Mouse (Mus musculus) ovary, postnatal 36 days (tissue): ENCODE results near the gene Trim40.

Experiments used
- DNase-seq: peaks from one replicate; pipeline ENCODE4 v3.0.0; 2022; ENCODE audit warnings: low spot score, mixed read lengths

Gene Trim40

DNA sequence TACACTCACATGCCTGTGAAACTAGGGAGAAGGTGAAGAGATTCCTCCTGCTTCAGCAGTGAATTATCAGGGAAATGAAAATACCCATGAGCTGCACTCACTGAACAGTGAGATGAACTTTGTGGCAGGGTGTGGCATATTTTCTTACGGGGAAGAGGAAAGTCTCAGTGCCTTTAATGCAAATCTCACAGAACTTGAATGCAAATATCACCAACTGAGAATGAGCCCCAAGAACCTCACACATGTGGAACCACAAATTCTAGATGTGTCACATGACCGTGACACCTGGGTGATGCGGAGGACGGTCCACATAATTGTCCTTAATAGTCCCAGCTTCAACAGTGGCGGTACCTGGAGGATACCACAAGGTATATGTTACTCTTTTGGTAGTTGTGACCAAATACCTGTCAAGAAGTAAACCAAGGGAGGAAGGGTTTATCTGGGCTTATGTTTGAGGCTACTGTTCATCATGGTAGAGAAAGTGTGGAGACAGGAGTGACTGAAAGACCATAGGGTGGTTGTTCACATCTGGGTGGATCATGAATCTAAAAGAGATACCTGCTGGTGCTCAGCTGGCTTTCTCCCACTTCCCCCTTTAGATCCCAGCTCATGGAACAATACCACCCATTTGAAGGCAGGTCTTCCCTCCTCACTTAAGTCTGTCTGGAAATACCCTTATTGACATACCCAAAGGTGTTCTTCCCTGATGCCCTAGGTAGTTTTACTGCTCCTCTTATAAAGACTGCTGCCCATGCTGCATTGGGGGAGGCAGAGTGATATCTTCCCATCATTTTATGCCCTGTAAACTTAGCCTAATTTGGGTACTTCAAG lies at the start of gene Trim40:
TSS of gene Trim40 (minus strand) at position 51 of the 831 bp plus-strand sequence.
- DNase-seq: no peak

DNA sequence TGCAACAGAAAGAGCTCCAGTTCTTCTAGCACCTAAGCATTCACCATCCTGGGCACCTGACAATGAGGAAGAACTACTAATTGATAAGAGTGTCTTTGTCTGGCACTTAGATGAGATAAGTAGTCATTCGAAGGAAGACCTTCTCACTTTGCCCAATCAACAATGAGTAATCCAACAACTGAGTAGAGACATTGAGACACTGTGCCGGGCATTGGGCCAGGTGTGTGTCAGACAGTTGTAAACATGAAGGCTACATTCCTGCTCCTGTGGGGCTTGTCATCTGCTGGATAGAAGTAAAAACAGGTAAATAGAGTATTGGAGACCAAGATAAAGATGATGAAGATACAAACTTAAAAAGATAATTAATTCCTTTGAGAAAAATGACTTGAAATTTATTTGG lies 48.1 kb upstream of the Trim40 start:
- no peak for DNase-seq

DNA sequence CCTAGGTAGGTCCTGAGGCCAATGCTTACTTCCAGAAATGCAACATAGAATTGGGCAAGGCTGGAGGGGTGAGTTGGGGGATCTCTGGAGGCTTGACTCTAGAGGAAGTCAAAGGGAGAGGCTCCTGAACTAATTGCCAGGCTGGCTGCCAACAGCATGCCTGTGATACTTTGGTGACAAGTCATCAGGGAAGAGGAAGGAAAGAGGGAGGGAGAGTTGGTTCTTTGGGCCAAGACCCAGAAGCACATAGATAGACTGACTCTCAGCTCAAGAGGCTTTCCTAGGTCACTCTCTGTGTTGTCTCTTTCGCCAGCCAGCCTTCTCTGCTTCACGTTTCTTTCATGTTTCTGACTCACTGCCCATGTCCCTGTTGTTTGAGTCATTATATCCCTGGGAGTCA lies 41.9 kb upstream of the Trim40 start:
- DNase-seq: no peak

DNA sequence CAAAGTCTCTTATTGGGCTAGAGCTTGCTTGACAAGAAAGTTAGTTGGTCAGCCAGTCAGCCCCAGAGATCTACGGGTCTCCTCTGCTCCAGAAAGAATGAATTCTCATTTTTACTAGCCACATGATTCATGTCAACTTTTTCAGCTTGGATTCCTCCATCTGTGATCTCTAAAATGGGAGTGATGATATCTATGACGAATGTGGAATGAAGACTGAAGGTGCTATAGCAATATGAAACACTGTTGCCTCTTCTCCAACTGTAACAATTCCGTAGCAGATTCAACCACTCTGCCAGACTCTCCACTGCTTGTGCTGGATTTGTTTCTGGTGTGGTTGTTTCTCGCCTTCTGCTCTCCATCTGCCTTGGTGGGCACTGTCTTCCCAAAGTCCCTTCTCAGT lies 41.2 kb upstream of the Trim40 start:
- no peak for DNase-seq

DNA sequence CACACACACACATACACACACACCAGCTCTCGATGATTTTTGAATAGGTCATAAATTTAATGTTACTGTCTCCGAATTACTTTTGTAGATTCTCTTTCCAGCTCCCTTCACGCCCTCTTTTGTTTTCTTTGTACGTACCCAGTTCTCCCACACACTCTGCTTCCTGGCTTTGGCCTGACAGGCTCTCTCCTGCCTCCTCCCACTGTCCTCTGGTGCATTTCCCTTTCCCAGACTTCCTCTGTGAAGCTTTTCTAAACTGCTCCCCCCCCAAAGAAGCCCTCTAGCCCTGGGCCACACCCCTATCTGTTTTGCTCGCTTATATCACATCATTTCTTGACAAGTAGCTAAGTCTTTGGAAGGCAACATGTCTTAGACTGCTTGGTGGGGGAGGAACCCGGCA lies 40.3 kb upstream of the Trim40 start:
- no peak for DNase-seq

DNA sequence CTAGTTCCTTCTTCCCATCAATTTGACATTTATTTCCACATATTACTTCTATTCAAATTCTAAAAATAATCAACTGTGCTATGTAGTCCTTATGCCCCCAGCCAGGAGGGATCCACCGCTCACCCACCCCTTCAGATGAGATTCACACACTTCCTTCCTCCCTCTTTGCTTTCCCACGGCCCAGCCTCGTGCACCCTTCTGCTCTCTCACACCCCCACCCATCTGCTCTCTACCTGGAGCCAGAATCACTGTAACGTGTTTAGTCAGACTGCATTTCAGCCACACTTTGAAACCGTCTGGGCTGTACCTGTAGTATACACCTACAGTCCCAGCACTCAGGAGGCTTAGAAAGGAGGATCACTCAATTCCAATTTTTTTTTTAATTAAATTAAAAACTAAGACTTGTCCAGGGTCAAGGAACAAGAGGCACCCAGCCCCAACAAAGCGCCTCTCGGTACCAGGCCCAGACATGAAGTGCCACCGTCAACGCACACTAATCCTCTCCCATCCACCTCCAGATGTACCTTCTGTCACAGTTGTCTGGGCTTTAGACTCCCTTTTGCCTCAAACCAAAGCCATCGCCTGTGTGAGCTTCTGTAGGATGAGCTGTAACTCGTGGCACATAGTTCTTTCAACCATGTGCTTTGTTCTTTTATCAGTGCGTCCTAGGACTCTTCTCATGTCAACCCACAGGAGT lies 39.5 kb upstream of the Trim40 start:
- DNase-seq: no peak

DNA sequence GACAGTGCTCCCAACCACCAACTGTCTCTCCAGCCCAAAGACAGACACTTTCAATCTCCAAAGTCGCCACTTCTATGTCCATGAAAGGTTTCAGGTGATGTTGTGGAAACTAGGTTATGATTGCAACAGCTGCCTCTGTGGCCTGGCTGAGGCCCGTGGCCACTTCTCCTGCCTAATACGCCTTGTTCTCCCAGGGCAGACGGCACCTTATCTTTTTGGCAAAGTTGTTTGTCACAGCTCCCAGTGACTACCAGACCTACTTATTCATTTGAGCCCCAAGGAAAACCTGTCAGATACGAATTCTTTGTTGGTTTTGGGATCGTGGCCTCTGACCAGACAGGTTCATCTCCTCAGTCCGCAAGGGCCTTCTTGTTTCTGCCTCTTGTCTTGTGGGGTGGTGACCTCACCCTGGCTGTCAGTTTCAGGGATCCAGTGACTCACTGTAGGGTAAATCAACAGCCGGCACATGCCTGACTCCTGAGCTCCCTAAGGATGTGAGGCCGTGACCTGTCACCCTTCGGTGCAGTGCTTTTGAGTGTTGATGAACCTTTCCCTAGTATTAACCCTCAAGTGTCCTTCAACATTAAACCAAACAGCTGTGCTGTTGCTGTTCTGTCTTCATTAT lies 37.7 kb upstream of the Trim40 start:
- DNase-seq: no peak

DNA sequence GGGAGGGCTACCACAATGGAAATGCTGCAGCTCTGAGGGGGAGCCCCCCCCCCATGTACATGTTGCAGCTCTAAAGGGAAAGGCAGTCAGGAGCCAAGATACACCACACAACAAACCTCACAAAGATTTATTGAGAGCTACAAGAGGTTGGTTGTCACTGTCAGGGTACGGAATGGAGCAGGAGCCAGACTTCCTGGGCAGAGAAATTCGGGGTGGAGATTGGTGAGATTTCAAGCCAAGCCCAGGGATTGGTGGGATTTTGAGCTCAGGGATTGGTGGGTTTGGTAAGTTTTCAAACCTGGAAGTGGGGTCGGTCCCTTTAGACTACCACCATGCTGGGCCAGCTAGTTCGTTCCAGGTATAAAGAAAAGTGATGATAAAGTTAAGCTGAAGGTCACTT lies 33.6 kb upstream of the Trim40 start:
- DNase-seq: no peak

DNA sequence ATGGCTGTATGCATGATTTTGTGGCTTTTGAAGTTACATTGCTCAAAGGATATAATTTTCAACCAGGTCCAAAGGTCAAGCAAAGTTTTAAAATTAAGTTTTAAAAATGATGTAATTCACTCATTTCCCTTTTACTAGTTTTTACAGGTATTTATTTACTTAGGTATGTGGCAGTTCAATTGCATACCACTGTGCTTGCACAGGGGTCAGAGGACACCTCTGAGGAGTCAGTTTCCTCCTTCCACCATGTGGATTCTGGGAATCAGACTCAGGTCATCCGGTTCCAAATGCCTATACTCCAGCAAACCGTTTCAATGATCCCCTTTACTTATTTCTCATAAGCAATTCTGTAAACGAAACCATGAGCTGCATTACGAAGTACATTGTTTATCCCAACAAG lies 32.8 kb upstream of the Trim40 start:
- DNase-seq: no peak

DNA sequence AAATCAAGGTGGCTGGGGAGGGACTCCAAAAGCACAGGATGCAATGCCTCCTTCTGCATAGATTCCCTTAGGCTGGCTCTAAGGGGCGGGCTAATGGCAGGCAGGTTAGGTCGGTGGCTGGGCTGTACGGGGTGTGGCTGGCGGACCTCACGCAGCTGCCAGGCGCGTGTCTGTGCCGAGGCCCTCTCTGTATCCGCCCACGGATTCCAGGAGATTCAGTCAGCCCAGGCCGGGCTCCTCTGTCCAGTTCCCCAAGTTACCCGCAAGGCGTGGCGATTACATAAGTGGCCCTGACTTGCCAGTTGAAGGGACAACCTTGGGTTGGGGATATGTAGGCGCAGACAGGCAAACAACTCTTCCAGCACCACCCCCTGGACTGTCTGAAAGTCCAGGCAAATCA lies 30.3 kb upstream of the Trim40 start:
- peak; percentile 38 for DNase-seq

DNA sequence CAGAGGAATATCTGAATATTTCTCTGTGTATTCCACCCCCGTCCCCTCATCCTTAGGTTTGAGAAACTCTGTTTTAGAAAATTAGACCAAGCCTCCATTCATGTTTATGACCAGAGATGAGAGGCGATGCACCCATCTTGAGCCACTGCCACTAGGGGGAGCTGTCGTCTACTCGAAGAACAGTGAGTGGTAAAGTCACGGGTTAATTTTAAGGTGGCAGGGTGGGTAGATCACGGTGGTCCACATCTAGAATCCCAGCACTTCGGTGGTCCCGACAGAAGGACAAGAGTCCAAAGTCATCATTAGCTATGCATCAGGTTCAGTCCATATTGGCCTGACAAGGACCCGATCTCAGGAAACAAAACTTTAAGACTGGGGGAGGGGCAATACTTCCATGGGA lies 25.2 kb upstream of the Trim40 start:
- DNase-seq: peak; percentile 44

DNA sequence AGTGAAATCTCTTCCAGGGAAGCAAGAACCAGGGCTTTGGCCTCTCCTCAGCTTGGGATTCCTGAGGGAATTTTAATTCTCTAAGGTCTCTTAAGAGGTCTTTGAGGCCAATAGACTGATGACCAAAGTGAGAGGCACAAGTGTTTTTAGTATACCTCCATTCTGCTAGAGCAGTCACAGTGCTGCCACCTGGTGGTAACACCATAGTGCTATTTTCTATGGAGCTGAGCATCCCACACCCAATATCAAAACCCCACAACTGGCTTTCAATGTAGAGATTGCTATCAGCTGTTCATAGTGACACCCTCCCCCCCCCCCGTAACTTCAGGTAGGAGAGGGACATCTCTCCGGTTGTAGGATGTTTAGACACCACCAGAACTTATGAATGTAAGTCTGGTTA lies 24.2 kb upstream of the Trim40 start:
- DNase-seq: peak; percentile 52

DNA sequence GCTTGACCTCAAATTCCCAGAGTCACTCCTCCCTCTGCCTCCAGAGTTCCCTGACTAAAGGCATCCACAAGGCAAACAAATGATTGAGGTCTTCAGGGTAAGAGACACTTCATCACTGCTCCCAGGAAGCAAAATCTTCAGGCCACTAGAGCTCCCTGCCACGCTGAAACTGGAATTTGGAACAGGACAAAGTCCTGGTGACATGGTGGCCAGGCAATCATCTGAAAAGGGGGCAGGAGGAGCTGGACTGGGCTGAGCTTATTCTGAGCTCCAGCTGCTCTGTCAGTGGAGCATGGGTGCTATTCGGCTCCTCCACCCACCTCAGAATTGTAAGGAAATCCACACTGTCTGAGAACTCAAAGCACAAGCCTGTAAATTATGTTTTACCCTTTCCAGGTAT lies 22.1 kb upstream of the Trim40 start:
- DNase-seq: no peak

DNA sequence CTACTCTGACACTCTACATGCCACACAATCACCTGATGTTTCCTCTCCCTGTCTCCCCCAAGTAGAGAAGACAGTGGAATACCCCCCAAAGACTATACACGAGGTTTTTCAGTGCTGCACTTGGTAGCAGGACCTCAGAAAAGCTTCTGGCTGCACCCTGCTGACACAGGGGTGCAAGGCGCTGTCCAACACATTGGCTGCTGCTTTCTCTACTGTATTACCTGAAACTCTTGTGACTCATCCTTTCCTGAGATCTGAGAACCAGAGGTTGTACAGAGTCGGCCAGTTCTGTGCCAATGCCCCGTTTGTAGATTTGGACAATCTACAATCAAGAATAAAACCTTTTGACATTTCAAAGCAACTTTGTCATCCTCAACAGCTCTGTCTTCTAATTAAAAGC lies 19.9 kb upstream of the Trim40 start:
- no peak for DNase-seq

DNA sequence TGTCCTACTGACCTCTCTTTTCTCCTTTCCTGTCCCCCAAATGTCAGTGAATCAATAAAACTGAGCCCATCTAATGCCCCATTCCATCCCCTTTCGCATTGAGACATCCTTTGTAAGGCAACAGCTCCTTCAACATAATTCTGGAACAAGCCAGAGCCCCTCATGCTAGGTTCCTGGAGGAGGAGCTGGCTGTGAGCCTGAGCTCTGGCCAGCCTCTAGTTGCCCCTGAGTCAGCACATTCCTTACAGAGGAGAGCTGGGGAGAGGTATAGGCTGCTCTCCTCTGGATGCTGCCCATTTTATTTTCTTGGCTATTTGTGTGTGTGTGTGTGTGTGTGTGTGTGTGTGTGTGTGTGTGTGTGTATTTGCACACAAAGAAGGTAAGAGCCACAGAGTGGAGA lies 18.3 kb upstream of the Trim40 start:
- DNase-seq: no peak

DNA sequence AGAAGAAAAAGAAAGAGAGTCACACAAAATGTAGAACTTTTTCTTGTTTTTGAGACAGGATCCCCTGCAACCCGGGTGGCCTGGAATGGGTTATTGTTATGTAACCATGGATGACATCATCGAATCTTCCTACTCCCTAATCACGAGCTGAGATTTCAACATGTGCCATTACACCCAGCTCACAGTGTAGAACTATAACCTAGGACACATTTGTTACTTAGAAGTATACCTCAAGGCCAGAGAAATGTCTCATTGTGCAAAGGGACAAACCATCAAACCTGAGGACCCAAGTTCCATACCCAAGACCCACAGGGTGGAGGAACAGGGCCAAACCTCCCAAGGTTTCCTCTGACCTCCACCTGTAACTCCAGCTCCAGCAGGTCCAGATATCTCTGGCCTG lies 13.7 kb upstream of the Trim40 start:
- no peak for DNase-seq

DNA sequence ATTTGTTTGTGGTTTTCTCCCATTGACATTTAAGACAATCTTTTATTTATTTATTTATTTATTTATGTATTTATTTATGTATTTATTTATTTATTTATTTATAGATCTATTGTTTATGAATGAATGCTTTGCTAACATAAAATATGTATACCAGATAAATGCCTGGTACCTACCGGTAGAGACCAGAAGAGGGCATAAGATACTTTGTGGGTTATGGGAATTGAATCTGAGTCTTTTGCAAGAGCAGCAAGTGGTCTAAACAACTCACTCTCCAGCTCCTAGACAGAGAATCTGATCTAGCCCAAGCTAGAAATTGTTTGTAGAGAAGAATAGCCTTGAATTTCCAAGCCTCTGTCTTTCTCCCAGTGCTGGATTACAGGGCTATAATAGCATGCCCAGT lies 10.8 kb upstream of the Trim40 start:
- no peak for DNase-seq

DNA sequence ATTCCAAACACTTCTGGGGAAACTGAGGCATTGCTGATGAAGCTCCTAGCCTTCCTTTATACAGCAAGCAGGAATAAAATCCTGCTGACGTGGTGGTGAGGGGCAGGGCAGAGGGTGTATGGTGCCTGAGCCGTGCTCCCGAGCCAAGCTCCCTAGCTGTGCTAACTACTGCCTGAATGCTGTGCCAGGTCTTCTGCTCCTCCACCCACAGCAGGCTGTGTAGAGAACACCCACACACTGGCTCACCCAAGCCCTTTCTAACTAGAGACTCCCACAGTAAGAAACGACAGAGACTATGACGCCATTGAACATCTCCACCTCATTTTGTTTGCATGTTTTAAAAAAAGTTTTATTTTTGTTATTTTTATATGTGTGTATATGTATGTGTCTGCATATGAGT lies 10.1 kb upstream of the Trim40 start:
- DNase-seq: no peak

DNA sequence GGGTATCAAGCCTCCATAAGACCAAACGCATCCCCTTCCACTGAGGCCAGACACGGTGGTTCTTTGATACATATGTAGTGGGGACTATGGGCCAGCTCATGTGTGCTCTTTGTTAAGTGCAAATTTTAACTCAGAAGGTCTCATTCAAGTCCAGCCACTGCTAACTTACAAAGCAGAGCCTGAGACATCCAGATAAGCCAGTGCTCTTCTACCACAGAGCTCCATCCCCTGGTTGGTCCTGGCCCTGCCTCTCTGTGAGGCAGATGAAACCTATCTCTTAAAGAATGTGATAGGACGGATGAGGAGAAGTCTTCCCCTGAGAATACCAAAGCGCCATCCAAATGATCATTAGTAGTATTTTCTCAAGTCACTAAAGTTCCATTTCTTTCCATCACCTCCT lies 9.5 kb upstream of the Trim40 start:
- no peak for DNase-seq

DNA sequence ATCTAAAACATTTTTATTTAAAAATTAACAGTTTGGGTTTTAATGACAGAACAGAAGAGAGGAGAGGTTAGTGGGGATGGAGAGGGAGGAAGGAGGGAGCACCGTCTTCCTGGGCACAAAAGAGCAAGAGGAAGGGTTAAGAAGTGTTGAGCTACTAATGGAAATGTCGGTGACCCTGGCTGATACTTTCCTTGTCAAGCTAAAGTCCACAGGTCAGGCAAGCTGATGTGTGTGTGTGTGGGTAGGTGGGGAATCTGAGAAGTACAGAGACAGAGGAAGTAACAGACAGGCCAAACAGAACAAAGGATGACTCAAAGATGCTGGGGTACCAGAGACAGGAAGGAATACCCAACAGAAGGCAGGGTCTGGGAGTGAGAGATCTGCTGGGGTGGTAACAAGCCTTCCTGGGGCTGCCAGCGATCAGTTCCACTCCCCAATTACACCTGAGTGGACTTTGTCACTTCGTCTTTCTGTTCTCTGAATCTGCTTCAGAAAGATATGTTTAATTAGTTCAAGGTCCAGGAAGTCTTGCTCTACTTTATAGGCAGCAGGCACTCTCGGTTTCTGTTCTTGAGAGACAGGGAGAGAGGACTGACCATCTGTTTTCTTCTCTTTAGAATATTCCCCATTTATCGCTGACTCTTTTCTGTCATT lies 7.8 kb upstream of the Trim40 start, which contains the start of gene Trim31:
TSS of gene Trim31 (plus strand) at position 567 of the 654 bp plus-strand sequence.
- no peak for DNase-seq

DNA sequence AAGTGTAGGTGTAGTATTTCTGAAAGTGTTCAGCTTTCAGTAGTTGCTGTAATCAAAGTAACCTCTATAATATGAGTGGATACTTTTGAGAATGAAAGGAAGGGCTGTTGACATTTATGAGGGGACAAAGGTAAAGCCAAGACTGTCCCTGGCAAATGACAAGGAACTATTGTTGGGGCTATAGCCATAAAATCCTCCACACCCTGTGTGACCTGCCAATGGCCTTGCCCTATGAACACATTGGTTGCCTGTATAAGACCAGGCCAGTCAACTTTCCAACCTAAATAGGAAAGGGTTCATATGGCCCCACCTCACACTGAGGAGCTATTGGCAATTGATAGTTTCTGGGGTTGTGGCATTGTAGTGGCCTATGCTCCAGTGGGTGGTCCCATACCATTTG lies 7.1 kb upstream of the Trim40 start:
- no peak for DNase-seq

DNA sequence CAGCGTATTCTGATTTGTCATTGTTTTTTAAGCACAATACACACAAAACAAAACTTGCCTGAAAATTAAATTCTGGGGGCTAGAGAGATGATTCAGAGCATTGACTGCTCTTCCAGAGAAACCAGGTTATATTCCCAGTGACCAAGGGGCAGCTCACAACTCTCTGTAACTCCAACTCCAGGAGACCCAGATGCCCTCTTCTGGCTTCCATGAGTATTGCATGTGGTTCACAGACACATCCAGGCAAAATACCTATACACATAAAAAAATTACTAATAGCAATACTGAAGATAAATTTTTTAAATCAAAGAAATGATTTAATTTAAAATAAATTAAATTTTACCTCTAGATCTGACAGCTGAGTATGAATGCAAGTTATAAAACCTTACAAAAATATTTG lies 6.7 kb upstream of the Trim40 start:
- no peak for DNase-seq

DNA sequence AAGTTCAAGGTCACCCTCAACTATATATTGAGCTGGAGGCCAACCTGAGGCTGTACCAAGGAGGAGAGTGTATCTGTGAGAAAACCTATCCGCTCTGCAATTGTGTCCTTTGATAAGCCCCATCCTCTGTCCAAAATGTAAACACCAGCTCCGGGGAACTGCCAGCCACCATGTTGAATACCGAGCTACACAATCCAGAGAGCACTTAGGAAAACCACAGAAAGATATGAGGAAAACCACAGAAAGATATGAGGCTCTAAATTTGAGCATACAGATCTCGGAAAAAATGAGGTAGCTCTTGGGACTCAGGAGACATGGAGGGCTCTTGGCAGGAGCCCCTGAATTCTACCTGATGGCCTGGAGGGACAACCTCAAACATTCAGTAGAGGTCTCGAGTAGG lies 3.5 kb upstream of the Trim40 start:
- no peak for DNase-seq
